Mouse (Mus musculus) urinary bladder, postnatal 25 days (tissue): ENCODE results near the gene Grap2.
A peak's percentile ranks its signal among the peaks of the same experiment; 100 is the strongest.

ENCODE experiments used
- DNase-seq: peaks from one replicate; pipeline ENCODE4 v3.0.0; 2022; ENCODE audit warnings: low spot score

Gene Grap2

GRCm38 (mm10) chr15:80572291-80572690 is at the start of gene Grap2:
TSS of gene Grap2 (plus strand) at chr15:80572594.
- DNase-seq: no peak

- DNase-seq: no peak
Measured at GRCm38 (mm10) chr15:80529955-80530869, 42.2 kb upstream of the Grap2 start.

GRCm38 (mm10) chr15:80531026-80531425 is 41.4 kb upstream of the Grap2 start:
- DNase-seq: no peak

- no peak for DNase-seq
Measured at GRCm38 (mm10) chr15:80532281-80533072, 39.9 kb upstream of the Grap2 start.

GRCm38 (mm10) chr15:80533274-80533673 is 39.1 kb upstream of the Grap2 start:
- DNase-seq: no peak

GRCm38 (mm10) chr15:80536051-80536450 is 36.3 kb upstream of the Grap2 start:
- no peak for DNase-seq

- no peak for DNase-seq
Measured at GRCm38 (mm10) chr15:80538075-80538474, 34.3 kb upstream of the Grap2 start.

- DNase-seq: no peak
Measured at GRCm38 (mm10) chr15:80538671-80539340, 33.6 kb upstream of the Grap2 start.

GRCm38 (mm10) chr15:80544115-80544514 is 28.3 kb upstream of the Grap2 start:
- no peak for DNase-seq

- DNase-seq: no peak
Measured at GRCm38 (mm10) chr15:80545430-80545829, 27.0 kb upstream of the Grap2 start.

GRCm38 (mm10) chr15:80554860-80555822 is 17.3 kb upstream of the Grap2 start:
- no peak for DNase-seq

GRCm38 (mm10) chr15:80556021-80556420 is 16.4 kb upstream of the Grap2 start:
- DNase-seq: no peak

- no peak for DNase-seq
Measured at GRCm38 (mm10) chr15:80557745-80558144, 14.6 kb upstream of the Grap2 start.

GRCm38 (mm10) chr15:80559534-80559933 is 12.9 kb upstream of the Grap2 start:
- no peak for DNase-seq

- DNase-seq: no peak
Measured at GRCm38 (mm10) chr15:80559978-80560377, 12.4 kb upstream of the Grap2 start.

- DNase-seq: peak; percentile 14
Measured at GRCm38 (mm10) chr15:80560646-80561580, 11.5 kb upstream of the Grap2 start.

GRCm38 (mm10) chr15:80562446-80562845 is 9.9 kb upstream of the Grap2 start:
- no peak for DNase-seq

- DNase-seq: no peak
Measured at GRCm38 (mm10) chr15:80563634-80564208, 8.7 kb upstream of the Grap2 start.

- DNase-seq: no peak
Measured at GRCm38 (mm10) chr15:80565106-80565665, 7.2 kb upstream of the Grap2 start, which contains the start of gene Enthd1. TSS of gene Enthd1 (minus strand) at chr15:80565156.
